In genomic region chr4:25466490-25466889, GRCm38 (mm10) we compare ENCODE assay signal across 17 mouse cellular contexts.
"Had no signal": no experiment of that assay in that cellular context is flagged by ENCODE, and none has a peak within 500 bp of the region (broad histone marks: within the 10 kb centered on the region; RNA-seq: fewer than 3 reads in every experiment).

No protein-coding gene starts in this region.

- H3K27ac ChIP-seq: left cerebral cortex, adult 2 months; liver, embryonic 13.5 days; macrophage; neural tube, embryonic 12.5 days; neural tube, embryonic 15.5 days; stomach, postnatal 0 days had no signal

- H3K4me1 ChIP-seq: liver, embryonic 13.5 days; neural tube, embryonic 12.5 days; neural tube, embryonic 15.5 days had no signal

- DNase-seq: kidney, postnatal 10 days; kidney, postnatal 36 days; layer of hippocampus, postnatal 36 days; liver, embryonic 13.5 days; lung, adult 2 months; midbrain, embryonic 14.5 days; right cerebral cortex, adult 18-20 months; right cerebral cortex, postnatal 14 days; right cerebral cortex, postnatal 4 days; thymus, adult 2 months; thymus, postnatal 14 days; thymus, postnatal 4 days had no signal

- H3K4me3 ChIP-seq: left cerebral cortex, adult 2 months; liver, embryonic 13.5 days; neural tube, embryonic 12.5 days; neural tube, embryonic 15.5 days had no signal

- H3K9ac ChIP-seq: liver, embryonic 13.5 days; neural tube, embryonic 12.5 days; neural tube, embryonic 15.5 days had no signal

- H3K27me3 ChIP-seq: liver, embryonic 13.5 days; neural tube, embryonic 12.5 days; neural tube, embryonic 15.5 days had no signal

- H3K9me3 ChIP-seq: liver, embryonic 13.5 days; neural tube, embryonic 12.5 days; neural tube, embryonic 15.5 days had no signal

- H3K4me2 ChIP-seq: liver, embryonic 13.5 days; neural tube, embryonic 12.5 days; neural tube, embryonic 15.5 days had no signal

- H3K36me3 ChIP-seq: liver, embryonic 13.5 days; neural tube, embryonic 12.5 days; neural tube, embryonic 15.5 days had no signal
